Mouse (Mus musculus): Measurements from ENCODE around the gene Ednra.

- no peak for TF ChIP-seq CTCF (conservative IDR thresholded peaks at IDR 0.05; ENCODE audit: insufficient read depth, insufficient read length, low read depth, low read length)
- TF ChIP-seq POLR2A (IDR thresholded peaks at IDR 0.05; ENCODE audit: low read depth, low read length): no peak
Observed at GRCm38 (mm10) chr8:77744476-77744875, 20.2 kb upstream of the Ednra start.

Data from kidney, adult 2 months (tissue).